Mouse (Mus musculus) cerebellum, adult 2 months (tissue): Measurements from ENCODE around the gene Apold1.

Source experiments
- CTCF ChIP-seq: fragments of 200-500 bp; IDR thresholded peaks from 2 replicates; pipeline ENCODE4 v1.5.1; 2011; ENCODE audit warnings: low read depth, mild to moderate bottlenecking, control low read depth, low read length, moderate library complexity, borderline replicate concordance; ENCODE audit not compliant: insufficient read depth
- POLR2A ChIP-seq: fragments of 200-500 bp; IDR thresholded peaks from 2 replicates; pipeline ENCODE4 v1.6.1; 2011; ENCODE audit warnings: low read length, control low read depth, borderline replicate concordance; ENCODE audit not compliant: insufficient read depth

DNA sequence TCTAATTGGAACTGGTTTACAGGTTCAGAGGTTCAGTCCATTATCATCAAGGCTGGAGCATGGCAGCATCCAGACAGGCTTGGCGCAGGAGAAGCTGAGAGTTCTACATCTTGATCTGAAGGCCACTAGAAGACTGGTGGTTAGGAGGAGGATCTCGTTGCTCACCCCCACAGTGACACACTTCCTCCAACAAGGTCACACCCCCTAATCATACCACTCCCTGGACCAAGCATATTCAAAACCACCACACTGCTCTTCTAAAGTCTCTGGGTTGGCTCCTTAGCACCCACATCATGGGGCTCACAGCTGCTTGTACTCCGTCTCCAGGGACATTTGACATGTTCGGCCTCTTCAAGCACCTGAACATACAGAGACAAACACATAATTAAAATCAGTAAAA, 20.5 kb downstream of the Apold1 start:
- no peak for TF ChIP-seq CTCF
- TF ChIP-seq POLR2A = no peak
